Mouse (Mus musculus): ENCODE data around the gene Dennd4a. TPM values are rescaled to one million over a fixed set of nuclear protein-coding genes. Genes with fewer than 3 reads are reported as not detected.
A peak's percentile ranks its signal among the peaks of the same experiment; 100 is the strongest.

Gene Dennd4a
- polyA plus RNA-seq, 1 experiment from 2014 or later: 9.5 TPM

DNA sequence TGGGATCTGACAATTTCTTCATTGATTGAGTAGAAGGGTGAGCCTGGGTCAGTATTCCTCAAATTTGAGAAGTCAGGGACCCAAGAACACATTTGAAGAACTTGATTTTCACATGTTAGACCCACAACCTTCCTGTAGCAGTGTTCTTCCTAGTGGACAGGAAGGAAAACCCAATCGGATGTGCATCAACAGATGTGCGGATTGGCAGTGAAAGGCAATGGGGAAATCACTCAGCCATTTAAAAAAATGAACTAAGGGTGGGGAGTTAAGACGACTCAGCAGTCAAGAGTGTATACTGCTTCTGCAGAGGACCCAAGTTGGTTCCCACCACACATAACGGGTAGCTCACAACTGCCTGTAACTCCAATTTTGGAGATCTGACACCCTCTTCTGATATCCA is 35.6 kb upstream of the Dennd4a start:
- 70% methylated on average over 4 of the region's 4 CpGs for WGBS
- no peak overlapping the region for H3K4me3 ChIP-seq (replicated peaks)
- no peak for ATAC-seq (ENCODE audit: insufficient read depth, low FRiP score, low read depth)
- H3K27me3 ChIP-seq (replicated peaks): no peaks in the 10 kb centered on the region
- no peak overlapping the region for H3K9ac ChIP-seq
- H3K9me3 ChIP-seq: no peaks in the 10 kb centered on the region
- H3K4me1 ChIP-seq: 0 out of 2 replicates have a peak, but pooled peaks cover 4% of the 10 kb centered on the region
- H3K36me3 ChIP-seq: no peaks in the 10 kb centered on the region
- H3K27ac ChIP-seq: 0 out of 2 replicates have a peak overlapping the region, but pooled peaks have one; percentile 64
- H3K4me2 ChIP-seq: no peak overlapping the region

DNA sequence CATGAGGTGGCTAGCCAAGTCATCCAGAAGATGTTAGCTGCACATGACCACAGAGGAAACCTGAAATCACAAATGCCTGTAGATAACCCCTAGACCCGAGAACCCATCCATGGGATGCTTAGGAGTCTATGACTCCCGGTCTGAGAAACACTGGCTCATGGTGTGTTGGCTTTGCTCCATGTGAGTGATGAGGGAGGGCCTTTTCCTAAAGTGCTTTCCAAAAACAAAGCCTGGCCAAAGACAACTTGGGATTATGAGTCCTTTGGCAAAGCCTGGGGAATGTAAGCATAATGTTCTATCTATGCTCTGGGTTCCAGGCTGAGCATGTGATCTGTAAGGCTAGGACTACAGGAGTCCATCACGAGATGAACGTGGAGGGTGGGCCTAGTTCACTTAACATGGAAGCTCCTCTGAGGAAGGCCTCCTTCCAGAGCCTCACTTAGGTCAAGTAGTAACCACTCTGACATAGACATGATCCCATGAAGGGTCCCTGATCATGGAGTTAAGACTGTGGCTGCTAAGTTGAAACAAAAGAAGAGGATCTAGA is 33.6 kb upstream of the Dennd4a start:
- Histone ChIP-seq H3K4me1 (0 out of 2 replicates have a peak, but pooled peaks cover 4% of the 10 kb centered on the region), H3K4me2 (no peak overlapping the region), H3K9ac (no peak overlapping the region), H3K36me3 (no peaks in the 10 kb centered on the region), H3K27me3 (replicated peaks) (no peaks in the 10 kb centered on the region), H3K9me3 (no peaks in the 10 kb centered on the region), H3K27ac (no peak overlapping the region), H3K4me3 (replicated peaks) (no peak overlapping the region)
- 79% methylated on average over 4 of the region's 4 CpGs for WGBS
- ATAC-seq (ENCODE audit: insufficient read depth, low FRiP score, low read depth): no peak

- Histone ChIP-seq H3K9me3 (no peaks in the 10 kb centered on the region), H3K36me3 (no peaks in the 10 kb centered on the region), H3K4me3 (replicated peaks) (no peak overlapping the region), H3K4me1 (0 out of 2 replicates have a peak, but pooled peaks cover 4% of the 10 kb centered on the region), H3K27ac (no peak overlapping the region), H3K9ac (no peak overlapping the region), H3K4me2 (no peak overlapping the region), H3K27me3 (replicated peaks) (no peaks in the 10 kb centered on the region)
- no peak for ATAC-seq (ENCODE audit: insufficient read depth, low FRiP score, low read depth)
- 79% methylated on average over 1 of the region's 1 CpGs for WGBS
Observed at GRCm38 (mm10) chr9:64778151-64778550, 33.0 kb upstream of the Dennd4a start.

DNA sequence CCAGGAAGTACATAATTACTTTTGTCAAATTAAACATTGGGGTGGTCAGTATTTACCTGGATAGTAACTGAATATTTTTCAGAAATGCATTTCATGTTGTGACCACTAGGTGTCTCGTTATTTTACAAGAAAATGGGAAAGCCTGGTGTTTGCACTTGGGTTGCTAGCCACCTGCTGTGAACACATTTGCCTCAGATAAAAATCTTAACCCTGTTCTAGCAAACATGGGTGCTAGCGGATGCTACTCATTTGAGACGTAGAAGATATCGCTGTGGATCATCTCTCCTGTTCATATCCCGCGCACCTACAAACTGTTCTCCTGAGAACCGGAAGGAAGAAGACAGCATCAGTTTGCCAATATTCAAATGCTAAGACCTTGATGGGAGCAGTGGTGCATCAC is 31.5 kb upstream of the Dennd4a start:
- Histone ChIP-seq H3K27ac (no peak overlapping the region), H3K27me3 (replicated peaks) (no peaks in the 10 kb centered on the region), H3K36me3 (no peaks in the 10 kb centered on the region), H3K4me2 (no peak overlapping the region), H3K9ac (no peak overlapping the region), H3K9me3 (no peaks in the 10 kb centered on the region), H3K4me1 (0 out of 2 replicates have a peak, but pooled peaks cover 4% of the 10 kb centered on the region), H3K4me3 (replicated peaks) (no peak overlapping the region)
- WGBS: 43% methylated on average over 7 of the region's 7 CpGs
- no peak for ATAC-seq (ENCODE audit: insufficient read depth, low FRiP score, low read depth)

DNA sequence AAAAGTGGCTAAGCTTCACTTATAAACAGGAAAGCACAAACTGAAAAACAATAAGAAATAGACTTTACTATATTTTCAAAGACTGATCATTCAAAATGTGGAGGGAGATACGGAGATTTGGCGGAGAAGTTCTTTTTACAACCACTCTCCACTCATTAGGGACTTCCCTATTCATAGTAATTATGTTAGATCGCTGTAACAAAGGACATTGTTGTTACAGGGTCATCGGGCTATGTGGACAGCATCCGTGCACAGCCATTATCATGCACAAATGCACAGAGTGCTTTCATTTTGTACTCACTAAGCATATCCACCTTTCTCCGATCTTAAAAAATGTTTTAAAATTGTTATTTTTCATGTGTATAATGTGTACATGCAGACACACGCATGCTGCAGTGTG is 27.6 kb upstream of the Dennd4a start:
- Histone ChIP-seq H3K36me3 (no peaks in the 10 kb centered on the region), H3K4me3 (replicated peaks) (no peak overlapping the region), H3K27me3 (replicated peaks) (no peaks in the 10 kb centered on the region), H3K4me1 (no peaks in the 10 kb centered on the region), H3K4me2 (no peak overlapping the region), H3K27ac (no peak overlapping the region), H3K9me3 (no peaks in the 10 kb centered on the region), H3K9ac (no peak overlapping the region)
- no peak for ATAC-seq (ENCODE audit: insufficient read depth, low FRiP score, low read depth)
- WGBS: 85% methylated on average over 7 of the region's 7 CpGs

GRCm38 (mm10) chr9:64784841-64785240 is 26.3 kb upstream of the Dennd4a start:
- WGBS: 34% methylated on average over 4 of the region's 4 CpGs
- no peak for ATAC-seq (ENCODE audit: insufficient read depth, low FRiP score, low read depth)
- no peaks in the 10 kb centered on the region for H3K9me3 ChIP-seq

DNA sequence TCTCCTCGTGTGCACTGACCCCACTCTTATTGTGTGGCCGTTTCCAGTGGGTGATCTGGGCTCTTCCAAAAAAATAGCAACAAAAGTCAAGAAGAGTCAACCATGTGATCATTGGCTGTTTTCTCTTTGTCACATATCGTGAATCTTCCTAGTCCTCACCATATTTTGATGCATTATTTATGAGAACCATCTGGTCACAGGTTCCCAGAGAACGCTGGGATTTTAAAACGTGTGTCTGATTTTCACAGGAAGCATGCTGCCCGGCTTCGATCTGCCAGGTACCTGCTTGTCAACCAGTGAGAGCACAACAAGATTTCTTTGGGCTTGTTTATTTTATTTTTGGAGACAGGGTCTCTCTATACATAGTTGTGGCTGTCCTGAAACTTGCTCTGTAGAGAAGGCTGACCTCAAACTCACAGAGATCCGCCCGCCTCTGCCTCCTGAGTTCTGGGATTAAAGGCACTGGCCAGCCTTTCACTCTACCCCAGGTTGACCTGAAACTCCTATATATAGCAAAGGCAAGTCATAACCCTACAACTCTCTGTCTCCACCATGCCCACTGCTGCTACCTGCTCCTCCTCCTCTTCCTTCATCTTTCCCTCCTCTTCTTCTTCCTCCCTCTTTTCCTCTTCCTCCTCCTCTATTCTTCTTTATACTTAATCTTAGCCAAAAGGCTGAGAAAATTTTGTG is 24.8 kb upstream of the Dennd4a start:
- no peaks in the 10 kb centered on the region for H3K4me1 ChIP-seq
- no peak for ATAC-seq (ENCODE audit: insufficient read depth, low FRiP score, low read depth)
- H3K9ac ChIP-seq: no peak overlapping the region
- no peaks in the 10 kb centered on the region for H3K27me3 ChIP-seq (replicated peaks)
- no peak overlapping the region for H3K4me3 ChIP-seq (replicated peaks)
- 89% methylated on average over 9 of the region's 9 CpGs for WGBS
- no peak overlapping the region for H3K4me2 ChIP-seq
- no peak overlapping the region for H3K27ac ChIP-seq
- no peaks in the 10 kb centered on the region for H3K36me3 ChIP-seq
- H3K9me3 ChIP-seq: no peaks in the 10 kb centered on the region

More at GRCm38 (mm10) chr9:64784841-64785240, 26.3 kb upstream of the Dennd4a start:
- H3K4me1 ChIP-seq: no peaks in the 10 kb centered on the region
- no peak overlapping the region for H3K27ac ChIP-seq
- no peak overlapping the region for H3K4me2 ChIP-seq
- H3K27me3 ChIP-seq (replicated peaks): no peaks in the 10 kb centered on the region
- no peak overlapping the region for H3K9ac ChIP-seq
- no peak overlapping the region for H3K4me3 ChIP-seq (replicated peaks)
- no peaks in the 10 kb centered on the region for H3K36me3 ChIP-seq

- no peaks in the 10 kb centered on the region for H3K9me3 ChIP-seq
Observed at GRCm38 (mm10) chr9:64788070-64788469, 23.1 kb upstream of the Dennd4a start.

DNA sequence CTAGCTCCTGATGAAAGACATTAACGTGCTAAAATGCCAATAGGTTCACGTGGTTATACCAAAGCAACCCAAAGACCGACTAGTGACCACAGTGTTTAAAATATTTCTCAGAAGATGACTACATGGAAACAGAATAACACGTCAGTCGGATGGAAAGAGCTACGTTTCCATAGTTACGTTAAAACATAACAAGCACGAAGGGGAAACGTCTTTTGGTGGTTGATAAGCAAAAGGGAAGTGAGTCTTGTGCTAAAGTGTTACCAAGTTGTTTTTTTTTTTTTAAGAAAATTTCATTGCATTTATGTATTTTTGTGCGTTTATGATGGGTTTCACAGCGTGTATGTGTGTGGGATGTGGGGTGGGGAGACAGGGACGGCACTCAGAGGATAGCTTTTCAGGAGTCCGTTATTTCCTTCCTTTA is 21.8 kb upstream of the Dennd4a start:
- Histone ChIP-seq H3K36me3 (no peaks in the 10 kb centered on the region), H3K27me3 (replicated peaks) (no peaks in the 10 kb centered on the region), H3K9ac (no peak overlapping the region), H3K27ac (no peak overlapping the region), H3K4me2 (no peak overlapping the region), H3K4me3 (replicated peaks) (no peak overlapping the region), H3K4me1 (no peaks in the 10 kb centered on the region), H3K9me3 (no peaks in the 10 kb centered on the region)
- no peak for ATAC-seq (ENCODE audit: insufficient read depth, low FRiP score, low read depth)
- whole genome bisulfite sequencing: 61% methylated on average over 13 of the region's 13 CpGs

More at GRCm38 (mm10) chr9:64788070-64788469, 23.1 kb upstream of the Dennd4a start:
- Histone ChIP-seq H3K27ac (no peak overlapping the region), H3K4me2 (no peak overlapping the region), H3K27me3 (replicated peaks) (no peaks in the 10 kb centered on the region), H3K4me1 (no peaks in the 10 kb centered on the region), H3K4me3 (replicated peaks) (no peak overlapping the region), H3K9ac (no peak overlapping the region), H3K36me3 (no peaks in the 10 kb centered on the region)
- ATAC-seq (ENCODE audit: insufficient read depth, low FRiP score, low read depth): no peak
- 72% methylated on average over 7 of the region's 7 CpGs for WGBS

GRCm38 (mm10) chr9:64789887-64790400 is 21.2 kb upstream of the Dennd4a start:
- H3K36me3 ChIP-seq: no peaks in the 10 kb centered on the region
- WGBS: 68% methylated on average over 10 of the region's 10 CpGs
- ATAC-seq (ENCODE audit: insufficient read depth, low FRiP score, low read depth): no peak

DNA sequence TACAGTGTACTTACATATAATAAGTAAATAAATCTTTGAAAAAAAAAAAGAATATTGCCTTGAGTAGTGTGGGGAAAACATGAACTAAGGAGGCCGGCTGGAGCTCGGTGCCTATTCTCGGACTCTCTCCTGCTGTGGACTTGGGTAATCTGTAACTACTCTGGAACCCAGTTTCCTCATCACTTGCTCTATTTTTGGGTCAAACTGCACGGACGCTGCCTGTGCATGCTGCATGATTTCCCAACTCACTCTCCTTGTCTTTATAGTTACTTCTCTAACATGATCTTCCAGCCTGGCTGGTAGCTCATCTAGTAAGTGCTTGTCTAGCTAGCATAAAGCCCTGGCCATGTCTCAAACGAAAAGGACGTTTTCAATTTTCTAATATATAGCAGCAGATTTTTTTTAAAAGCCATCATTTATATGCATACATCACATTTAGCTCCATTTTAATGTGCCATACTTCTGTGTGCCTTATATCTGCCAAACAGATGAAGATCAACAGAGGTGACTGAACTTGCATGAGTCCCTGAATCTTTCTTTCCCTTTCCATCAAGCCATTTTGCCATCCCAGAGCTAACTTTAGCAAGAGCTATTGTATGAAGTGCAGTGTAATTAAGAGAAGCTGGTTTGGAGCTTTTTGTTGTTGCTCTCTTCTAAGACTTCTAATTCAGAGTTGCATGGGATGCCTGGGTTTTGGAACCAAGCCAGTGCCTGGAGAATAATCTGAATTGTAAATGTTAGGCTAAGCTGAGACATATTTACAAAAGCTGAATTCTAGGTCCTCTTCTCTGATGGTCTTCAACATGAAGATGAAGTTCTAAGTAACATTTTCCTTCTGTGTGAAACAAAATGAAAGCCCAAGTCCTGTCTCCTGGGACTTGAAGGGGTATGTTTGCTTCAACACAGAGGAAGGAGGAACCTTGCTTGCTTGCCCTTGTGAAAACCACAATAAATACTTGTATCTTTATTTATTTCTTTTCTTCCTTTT is 20.2 kb upstream of the Dennd4a start:
- no peak overlapping the region for H3K27ac ChIP-seq

More at GRCm38 (mm10) chr9:64789887-64790400, 21.2 kb upstream of the Dennd4a start:
- no peaks in the 10 kb centered on the region for H3K9me3 ChIP-seq
- H3K4me3 ChIP-seq (replicated peaks): no peak overlapping the region
- H3K27me3 ChIP-seq (replicated peaks): no peaks in the 10 kb centered on the region
- H3K9ac ChIP-seq: no peak overlapping the region
- no peaks in the 10 kb centered on the region for H3K4me1 ChIP-seq
- H3K27ac ChIP-seq: no peak overlapping the region
- no peak overlapping the region for H3K4me2 ChIP-seq

More for the DNA sequence above, 20.2 kb upstream of the Dennd4a start:
- Histone ChIP-seq H3K4me1 (no peaks in the 10 kb centered on the region), H3K4me2 (no peak overlapping the region), H3K27me3 (replicated peaks) (no peaks in the 10 kb centered on the region), H3K9ac (no peak overlapping the region), H3K36me3 (no peaks in the 10 kb centered on the region), H3K9me3 (no peaks in the 10 kb centered on the region), H3K4me3 (replicated peaks) (no peak overlapping the region)
- ATAC-seq (ENCODE audit: insufficient read depth, low FRiP score, low read depth): no peak
- WGBS: 80% methylated on average over 7 of the region's 7 CpGs
